Mouse (Mus musculus) CH12F3 (cell line): ENCODE measurements around the gene Bcl2l13.
"Not testable (repeated sequence)": the region's sequence is repeated elsewhere in the genome, so short reads cannot be mapped to it uniquely, and the experiment has no call there.

Experiments
- in situ Hi-C: fragments of 300-500 bp; cut with MboI; formaldehyde crosslinking; loops from 2 replicates; pipeline ENCODE4 v1.14.3; 2020; ENCODE audit warnings: low sequenced_read_pairs

The Bcl2l13 gene

GRCm38 (mm10) chr6:120835474-120836374, at the start of gene Bcl2l13:
Gene Bcl2l13 (plus strand): TSS chr6:120836212.
- in situ Hi-C loops = no loop called here

GRCm38 (mm10) chr6:120788068-120788607, 47.9 kb upstream of the Bcl2l13 start:
- in situ Hi-C loops = no loop called here

GRCm38 (mm10) chr6:120788904-120789303, 47.1 kb upstream of the Bcl2l13 start:
- in situ Hi-C loops = no loop called here

- in situ Hi-C loops = no loop called here
These were observed 45.9 kb upstream of the Bcl2l13 start for GRCm38 (mm10) chr6:120790153-120790552.

- in situ Hi-C loops = no loop called here
These were observed 45.3 kb upstream of the Bcl2l13 start for GRCm38 (mm10) chr6:120790717-120791116.

GRCm38 (mm10) chr6:120792947-120793346, 43.1 kb upstream of the Bcl2l13 start:
- in situ Hi-C loops = no loop called here

- in situ Hi-C loops = no loop called here
These were observed 40.5 kb upstream of the Bcl2l13 start for GRCm38 (mm10) chr6:120795422-120796086.

- in situ Hi-C loops = no loop called here
These were observed 39.9 kb upstream of the Bcl2l13 start for GRCm38 (mm10) chr6:120796111-120796510.

- in situ Hi-C loops = no loop called here
These were observed 38.0 kb upstream of the Bcl2l13 start for GRCm38 (mm10) chr6:120798019-120798418.

- in situ Hi-C loops = no loop called here
These were observed 37.1 kb upstream of the Bcl2l13 start for GRCm38 (mm10) chr6:120798905-120799304.

- in situ Hi-C loops = no loop called here
These were observed 36.4 kb upstream of the Bcl2l13 start for GRCm38 (mm10) chr6:120799581-120800041.

GRCm38 (mm10) chr6:120806999-120807737, 28.8 kb upstream of the Bcl2l13 start:
- in situ Hi-C loops = no loop called here

- in situ Hi-C loops = no loop called here
These were observed 28.3 kb upstream of the Bcl2l13 start for GRCm38 (mm10) chr6:120807738-120808081.

- in situ Hi-C loops = not testable (repeated sequence)
These were observed 24.0 kb upstream of the Bcl2l13 start for GRCm38 (mm10) chr6:120811999-120812398.

GRCm38 (mm10) chr6:120819294-120819693, 16.7 kb upstream of the Bcl2l13 start:
- in situ Hi-C loops = no loop called here

GRCm38 (mm10) chr6:120820144-120820543, 15.9 kb upstream of the Bcl2l13 start:
- in situ Hi-C loops = no loop called here

- in situ Hi-C loops = no loop called here
These were observed 15.1 kb upstream of the Bcl2l13 start for GRCm38 (mm10) chr6:120820941-120821340.

- in situ Hi-C loops = no loop called here
These were observed 14.3 kb upstream of the Bcl2l13 start for GRCm38 (mm10) chr6:120821715-120822114.

- in situ Hi-C loops = no loop called here
These were observed 13.6 kb upstream of the Bcl2l13 start, which contains the start of gene Atp6v1e1 for GRCm38 (mm10) chr6:120822307-120822928. Gene Atp6v1e1 (minus strand): TSS chr6:120822793.

GRCm38 (mm10) chr6:120822937-120823614, 12.9 kb upstream of the Bcl2l13 start:
- in situ Hi-C loops = no loop called here
